Mouse (Mus musculus) spleen, adult 12 weeks (tissue): Measurements from ENCODE around the gene H2-T3.
"Not testable (repeated sequence)": the region's sequence is repeated elsewhere in the genome, so short reads cannot be mapped to it uniquely, and the experiment has no call there.

Experiments used
- DNase-seq: peaks from one replicate; pipeline ENCODE4 v3.0.0; 2022; ENCODE audit warnings: low spot score

The H2-T3 gene

GRCm38 (mm10) chr17:36178938-36179337, 11.1 kb downstream of the H2-T3 start:
- DNase-seq: not testable (repeated sequence)

- DNase-seq: not testable (repeated sequence)
Measured at GRCm38 (mm10) chr17:36176132-36176531, 14.0 kb downstream of the H2-T3 start.

GRCm38 (mm10) chr17:36170287-36170814, 19.7 kb downstream of the H2-T3 start:
- no peak for DNase-seq

GRCm38 (mm10) chr17:36169753-36170152, 20.3 kb downstream of the H2-T3 start:
- no peak for DNase-seq

- not testable (repeated sequence) for DNase-seq
Measured at GRCm38 (mm10) chr17:36169094-36169493, 21.0 kb downstream of the H2-T3 start.

GRCm38 (mm10) chr17:36168039-36168652, 21.9 kb downstream of the H2-T3 start, which contains the start of gene Gm8909:
Gene Gm8909, minus strand, starts transcription at chr17:36168537.
- DNase-seq: no peak

GRCm38 (mm10) chr17:36167306-36168038, 22.6 kb downstream of the H2-T3 start:
- DNase-seq: no peak

GRCm38 (mm10) chr17:36166901-36167300, 23.2 kb downstream of the H2-T3 start:
- DNase-seq: not testable (repeated sequence)

GRCm38 (mm10) chr17:36161129-36162051, 28.7 kb downstream of the H2-T3 start:
- no peak for DNase-seq

- DNase-seq: not testable (repeated sequence)
Measured at GRCm38 (mm10) chr17:36158264-36158663, 31.8 kb downstream of the H2-T3 start.

GRCm38 (mm10) chr17:36157782-36158181, 32.3 kb downstream of the H2-T3 start:
- not testable (repeated sequence) for DNase-seq

GRCm38 (mm10) chr17:36154271-36155149, 35.6 kb downstream of the H2-T3 start:
- no peak for DNase-seq

- not testable (repeated sequence) for DNase-seq
Measured at GRCm38 (mm10) chr17:36151200-36151599, 38.9 kb downstream of the H2-T3 start.

GRCm38 (mm10) chr17:36148468-36148867, 41.6 kb downstream of the H2-T3 start:
- not testable (repeated sequence) for DNase-seq

- DNase-seq: not testable (repeated sequence)
Measured at GRCm38 (mm10) chr17:36146937-36147336, 43.1 kb downstream of the H2-T3 start.

GRCm38 (mm10) chr17:36145861-36146156, 44.3 kb downstream of the H2-T3 start:
- DNase-seq: not testable (repeated sequence)

GRCm38 (mm10) chr17:36145111-36145860, 44.8 kb downstream of the H2-T3 start:
- no peak for DNase-seq

- not testable (repeated sequence) for DNase-seq
Measured at GRCm38 (mm10) chr17:36136299-36136848, 53.7 kb downstream of the H2-T3 start.
